Mouse (Mus musculus) fibroblast of lung, adult 2 months (primary cell): ENCODE measurements around the gene Cxcl17.

ENCODE experiments used
- DNase-seq: peaks from one replicate; pipeline ENCODE4 v3.0.0-alpha.2; 2011; ENCODE audit warnings: low read depth

The Cxcl17 gene

GRCm38 (mm10) chr7:25390986-25391385 lies 21.7 kb downstream of the Cxcl17 start:
- DNase-seq: no peak

GRCm38 (mm10) chr7:25390054-25390770 lies 22.5 kb downstream of the Cxcl17 start:
- no peak for DNase-seq

GRCm38 (mm10) chr7:25388916-25389315 lies 23.8 kb downstream of the Cxcl17 start:
- DNase-seq: no peak

GRCm38 (mm10) chr7:25387811-25388440 lies 24.8 kb downstream of the Cxcl17 start:
- DNase-seq: no peak

- DNase-seq: peak; percentile 61
Measured at GRCm38 (mm10) chr7:25385850-25386555, 26.7 kb downstream of the Cxcl17 start.

GRCm38 (mm10) chr7:25385259-25385658 lies 27.4 kb downstream of the Cxcl17 start:
- DNase-seq: no peak

GRCm38 (mm10) chr7:25384818-25385217 lies 27.9 kb downstream of the Cxcl17 start:
- DNase-seq: no peak

- DNase-seq: no peak
Measured at GRCm38 (mm10) chr7:25384318-25384717, 28.4 kb downstream of the Cxcl17 start.

GRCm38 (mm10) chr7:25383891-25384290 lies 28.8 kb downstream of the Cxcl17 start:
- no peak for DNase-seq

GRCm38 (mm10) chr7:25383385-25383784 lies 29.3 kb downstream of the Cxcl17 start:
- DNase-seq: no peak

GRCm38 (mm10) chr7:25382541-25382940 lies 30.1 kb downstream of the Cxcl17 start:
- DNase-seq: no peak

- DNase-seq: no peak
Measured at GRCm38 (mm10) chr7:25381284-25381680, 31.4 kb downstream of the Cxcl17 start.

- DNase-seq: no peak
Measured at GRCm38 (mm10) chr7:25380392-25381283, 32.0 kb downstream of the Cxcl17 start.

- DNase-seq: no peak
Measured at GRCm38 (mm10) chr7:25379551-25380351, 32.9 kb downstream of the Cxcl17 start.

GRCm38 (mm10) chr7:25378181-25379100 lies 34.2 kb downstream of the Cxcl17 start:
- DNase-seq: no peak

GRCm38 (mm10) chr7:25377100-25377700 lies 35.5 kb downstream of the Cxcl17 start:
- DNase-seq: no peak

GRCm38 (mm10) chr7:25376556-25376955 lies 36.1 kb downstream of the Cxcl17 start:
- DNase-seq: peak; percentile 89

GRCm38 (mm10) chr7:25372441-25372840 lies 40.2 kb downstream of the Cxcl17 start:
- no peak for DNase-seq

GRCm38 (mm10) chr7:25369058-25369749 lies 43.5 kb downstream of the Cxcl17 start, which contains the start of gene Cnfn:
Cnfn (minus strand) TSS chr7:25369724.
- DNase-seq: no peak
